Mouse (Mus musculus) lung, postnatal 0 days (tissue): ENCODE measurements at regions not wholly inside any gene's neighbourhood (a gene's known extent, or its start where the extent isn't known, plus 50 kb on each side); places are given as distances from the start of the nearest gene placed in this dataset.

Experiments used
- ATAC-seq: fragments of 200-750 bp; cut with Nextera tagmentation; 2 replicates; pipeline ENCODE4 v1.8.0; 2017; ENCODE audit warnings: moderate library complexity
- DNase-seq: peaks from one replicate; pipeline ENCODE4 v3.0.0-alpha.2; 2016; ENCODE audit warnings: low spot score
- H3K27ac ChIP-seq: fragments of 300-500 bp; sonication (generic); 2 replicates; pipeline ENCODE4 v1.5.1; 2014; ENCODE audit warnings: antibody characterized with exemption, mild to moderate bottlenecking, low read length, mixed read lengths
- H3K27me3 ChIP-seq: fragments of 300-500 bp; sonication (generic); replicated peaks from 2 replicates; pipeline ENCODE4 v1.6.1; 2014; ENCODE audit warnings: low read length, mixed read lengths; ENCODE audit not compliant: insufficient read depth
- H3K36me3 ChIP-seq: fragments of 300-500 bp; sonication (generic); 2 replicates; pipeline ENCODE4 v1.6.1; 2014; ENCODE audit warnings: low read length, mixed read lengths; ENCODE audit not compliant: insufficient read depth
- H3K4me1 ChIP-seq: fragments of 300-500 bp; sonication (generic); 2 replicates; pipeline ENCODE4 v1.6.1; 2014; ENCODE audit warnings: antibody characterized with exemption, low read depth, low read length, mixed read lengths; ENCODE audit not compliant: insufficient read depth
- H3K4me2 ChIP-seq: fragments of 300-500 bp; sonication (generic); replicated peaks from 2 replicates; pipeline ENCODE4 v1.6.1; 2014; ENCODE audit warnings: low read depth, mild to moderate bottlenecking, low read length, moderate library complexity, mixed read lengths
- H3K4me3 ChIP-seq: fragments of 300-500 bp; sonication (generic); 2 replicates; pipeline ENCODE4 v1.5.1; 2014; ENCODE audit warnings: low read depth, low read length
- H3K9ac ChIP-seq: fragments of 300-500 bp; sonication (generic); replicated peaks from 2 replicates; pipeline ENCODE4 v1.6.1; 2014; ENCODE audit warnings: low read depth, mild to moderate bottlenecking
- H3K9me3 ChIP-seq: fragments of 300-500 bp; sonication (generic); 2 replicates; pipeline ENCODE4 v1.6.1; 2016; ENCODE audit warnings: low read length, mixed read lengths
- CTCF ChIP-seq: IDR thresholded peaks from 2 replicates; pipeline ENCODE4 v1.5.1; 2016; ENCODE audit warnings: antibody characterized with exemption, mild to moderate bottlenecking
- EP300 ChIP-seq: IDR thresholded peaks from 2 replicates; pipeline ENCODE4 v1.6.1; 2016; ENCODE audit warnings: antibody characterized with exemption, mild to moderate bottlenecking, control low read depth
- WGBS: fragments of 180-500 bp; shearing (Covaris S2); extraction: QIAGEN DNeasy Blood & Tissue Kit; methylation state at CpG from one replicate; pipeline ENCODE4 v1.1.7; 2014; 5-methylcytosine and 5-hydroxymethylcytosine counted together

DNA sequence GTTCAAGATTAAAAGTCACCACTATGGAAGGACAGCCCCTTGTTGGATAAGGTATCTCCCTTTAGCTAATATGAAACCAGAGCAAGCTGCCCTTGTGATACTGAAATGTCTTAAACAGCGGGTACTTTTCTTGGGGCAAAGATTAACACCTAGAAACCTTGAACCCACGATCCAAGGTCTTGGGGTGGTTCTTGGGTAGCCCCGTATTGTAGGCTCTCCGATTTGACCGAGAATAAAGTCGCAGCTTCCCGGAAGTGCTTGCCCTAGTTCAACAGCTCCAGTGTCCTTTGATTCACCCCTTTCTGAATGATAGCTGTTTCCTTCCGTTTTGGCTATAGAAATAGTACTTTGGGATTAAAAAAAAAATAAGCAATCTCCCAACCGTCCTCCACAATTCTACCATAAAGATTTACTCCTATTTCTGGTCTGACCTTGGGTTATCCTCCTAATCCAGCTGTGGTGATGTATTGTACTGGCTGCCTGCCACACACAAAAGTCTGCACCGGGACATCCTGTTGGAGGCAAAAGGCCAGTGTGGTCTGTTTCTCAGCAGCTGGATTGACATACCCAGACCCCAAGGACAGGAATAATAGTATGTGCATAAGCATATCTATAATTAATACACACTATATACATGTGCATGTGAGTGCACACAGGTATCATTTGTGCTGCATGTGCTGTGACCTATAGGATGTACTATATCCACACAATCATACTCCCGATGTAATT lies 427.0 kb upstream of the Dph6 start:
- Histone ChIP-seq H3K4me1 (no peaks in the 10 kb centered on the region), H3K27me3 (no peaks in the 10 kb centered on the region), H3K4me3 (no peak overlapping the region), H3K9ac (no peak overlapping the region), H3K27ac (no peak overlapping the region), H3K4me2 (no peak overlapping the region), H3K9me3 (no peaks in the 10 kb centered on the region), H3K36me3 (no peaks in the 10 kb centered on the region)
- no peak for ATAC-seq
- whole genome bisulfite sequencing: 51% methylated on average over 11 of the region's 11 CpGs
- no peak for TF ChIP-seq EP300
- TF ChIP-seq CTCF: no peak
- DNase-seq: no peak

DNA sequence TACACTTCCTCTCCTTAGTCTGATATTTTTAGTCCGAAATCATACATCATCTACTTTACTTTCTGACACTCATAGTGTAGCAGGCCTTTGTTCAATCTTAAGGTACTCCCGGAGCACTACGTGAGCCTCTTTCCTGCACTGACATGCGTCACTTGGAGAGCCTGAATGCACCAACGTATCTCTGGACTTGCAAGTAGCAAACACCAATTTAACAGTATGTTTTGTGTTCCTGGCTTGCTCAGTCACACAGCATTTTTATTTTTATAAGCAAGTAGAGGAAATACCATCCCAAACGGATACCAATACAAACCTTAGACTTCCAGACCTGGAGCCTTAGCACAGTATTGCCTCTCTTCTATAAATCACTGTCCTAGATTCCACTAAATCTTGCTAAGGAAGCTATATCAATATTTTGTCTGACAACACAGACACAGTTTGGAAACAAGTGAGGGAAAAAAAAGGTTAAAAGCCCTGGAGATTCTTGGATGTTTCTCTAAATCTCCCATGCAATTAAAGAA lies 427.6 kb upstream of the Dph6 start:
- H3K36me3 ChIP-seq: no peaks in the 10 kb centered on the region
- no peak for DNase-seq
- H3K4me3 ChIP-seq: no peak overlapping the region
- H3K27me3 ChIP-seq: no peaks in the 10 kb centered on the region
- WGBS: 44% methylated on average over 6 of the region's 6 CpGs
- no peaks in the 10 kb centered on the region for H3K4me1 ChIP-seq
- no peak overlapping the region for H3K4me2 ChIP-seq
- ATAC-seq: no peak
- no peak overlapping the region for H3K9ac ChIP-seq
- H3K9me3 ChIP-seq: no peaks in the 10 kb centered on the region
- no peak for TF ChIP-seq CTCF
- TF ChIP-seq EP300: no peak
- H3K27ac ChIP-seq: no peak overlapping the region

DNA sequence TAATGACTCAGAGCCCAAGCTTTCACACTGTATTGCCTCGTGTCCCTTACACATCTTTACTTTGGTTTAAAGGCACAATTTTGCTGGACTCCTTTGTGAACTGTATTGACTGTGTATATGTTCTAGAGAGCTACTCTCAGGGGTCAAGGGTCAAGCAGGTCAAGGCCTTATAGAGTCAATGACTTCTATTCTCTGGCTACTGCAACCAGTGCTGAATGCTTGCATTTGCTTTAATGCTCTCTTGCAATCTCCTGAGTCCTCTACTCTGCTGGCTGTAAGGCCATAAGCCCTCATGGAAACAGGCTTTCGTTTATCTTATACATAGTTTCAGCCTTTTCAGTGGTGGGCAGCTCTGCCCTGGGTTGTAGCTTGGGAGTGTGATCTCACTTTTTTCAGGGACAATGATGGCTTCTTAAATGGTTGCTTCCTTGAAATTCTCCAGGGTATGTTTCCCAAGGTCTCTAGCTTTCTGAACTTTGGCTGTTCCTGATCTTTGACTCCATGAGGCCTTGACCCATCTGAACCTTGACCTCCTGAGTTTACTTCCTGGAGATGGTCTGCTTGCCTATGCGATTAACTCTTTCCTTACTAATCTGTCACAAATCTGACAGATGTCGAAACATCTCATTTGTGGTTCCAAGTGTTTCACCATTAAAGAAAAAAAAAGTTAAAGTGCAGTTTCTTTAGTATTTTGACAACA lies 433.8 kb upstream of the Dph6 start:
- Histone ChIP-seq H3K27me3 (no peaks in the 10 kb centered on the region), H3K9me3 (no peaks in the 10 kb centered on the region), H3K27ac (no peak overlapping the region), H3K9ac (no peak overlapping the region), H3K4me2 (no peak overlapping the region), H3K4me1 (no peaks in the 10 kb centered on the region), H3K4me3 (no peak overlapping the region), H3K36me3 (no peaks in the 10 kb centered on the region)
- 57% methylated on average over 4 of the region's 4 CpGs for WGBS
- ATAC-seq (no peak), DNase-seq (no peak)
- TF ChIP-seq CTCF (no peak), EP300 (no peak)

DNA sequence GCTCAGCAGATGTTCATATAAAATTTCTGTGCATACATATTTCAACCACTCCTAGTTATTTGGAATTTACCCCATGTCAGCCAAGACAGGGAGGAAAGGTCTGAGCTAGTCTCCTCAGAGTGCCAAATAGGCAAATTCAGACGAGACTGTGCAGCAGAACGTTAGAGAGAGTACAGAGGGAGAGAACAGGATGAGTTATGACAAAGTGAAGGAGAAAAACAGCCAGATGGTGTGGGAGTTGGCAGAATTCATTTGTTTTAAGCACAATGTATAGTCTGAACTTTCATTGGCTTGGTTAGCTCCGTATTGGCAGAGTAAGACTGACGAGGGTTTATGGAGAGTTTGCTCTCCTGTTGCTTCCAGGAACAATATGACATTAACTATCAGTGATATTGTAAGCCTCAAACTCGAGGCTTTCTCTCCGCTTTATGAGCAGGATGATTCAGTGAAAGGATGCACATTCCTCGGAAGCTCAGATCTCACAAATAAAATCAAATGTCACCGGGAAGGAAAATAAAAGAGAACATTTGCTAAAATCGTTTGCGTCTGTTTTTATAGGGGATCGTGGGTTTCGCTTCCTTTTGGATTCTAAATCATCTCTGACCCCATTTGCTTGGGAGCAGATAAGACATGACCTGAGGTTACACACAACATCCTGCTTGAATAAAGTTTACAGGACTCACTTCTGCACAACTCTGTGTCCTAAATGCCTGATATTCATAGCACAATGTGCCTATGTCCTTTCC lies 435.8 kb upstream of the Dph6 start:
- no peak overlapping the region for H3K27ac ChIP-seq
- H3K4me2 ChIP-seq: no peak overlapping the region
- no peak overlapping the region for H3K4me3 ChIP-seq
- no peak for TF ChIP-seq EP300
- TF ChIP-seq CTCF: no peak
- H3K9ac ChIP-seq: no peak overlapping the region
- no peaks in the 10 kb centered on the region for H3K27me3 ChIP-seq
- no peaks in the 10 kb centered on the region for H3K36me3 ChIP-seq
- ATAC-seq (no peak), DNase-seq (no peak)
- no peaks in the 10 kb centered on the region for H3K9me3 ChIP-seq
- whole genome bisulfite sequencing: 36% methylated on average over 12 of the region's 12 CpGs
- no peaks in the 10 kb centered on the region for H3K4me1 ChIP-seq

DNA sequence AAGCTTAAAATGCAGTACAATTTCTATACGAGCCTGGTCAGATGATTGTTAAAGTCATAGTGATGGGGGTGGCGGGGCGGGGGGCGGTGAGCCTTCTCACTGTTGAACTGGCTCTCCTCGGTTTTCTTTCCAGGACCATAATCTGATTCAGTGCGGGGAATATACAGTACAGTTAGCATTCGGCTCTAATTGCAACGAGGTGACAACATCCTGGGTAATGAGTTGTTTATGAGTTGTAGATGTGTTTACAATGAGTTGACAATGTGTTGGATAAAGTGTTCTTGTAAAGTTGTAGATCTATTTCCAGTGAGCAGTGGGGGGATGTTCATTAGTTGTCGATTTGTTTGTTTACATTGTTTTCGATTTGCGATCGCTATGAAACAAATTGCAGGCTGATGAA lies 440.6 kb upstream of the Dph6 start:
- Histone ChIP-seq H3K36me3 (no peaks in the 10 kb centered on the region), H3K27ac (no peak overlapping the region), H3K9ac (no peak overlapping the region), H3K9me3 (no peaks in the 10 kb centered on the region), H3K27me3 (no peaks in the 10 kb centered on the region), H3K4me3 (no peak overlapping the region), H3K4me2 (no peak overlapping the region), H3K4me1 (no peaks in the 10 kb centered on the region)
- ATAC-seq: no peak
- WGBS: 48% methylated on average over 12 of the region's 12 CpGs
- no peak for TF ChIP-seq CTCF
- TF ChIP-seq EP300: no peak
- DNase-seq: no peak

DNA sequence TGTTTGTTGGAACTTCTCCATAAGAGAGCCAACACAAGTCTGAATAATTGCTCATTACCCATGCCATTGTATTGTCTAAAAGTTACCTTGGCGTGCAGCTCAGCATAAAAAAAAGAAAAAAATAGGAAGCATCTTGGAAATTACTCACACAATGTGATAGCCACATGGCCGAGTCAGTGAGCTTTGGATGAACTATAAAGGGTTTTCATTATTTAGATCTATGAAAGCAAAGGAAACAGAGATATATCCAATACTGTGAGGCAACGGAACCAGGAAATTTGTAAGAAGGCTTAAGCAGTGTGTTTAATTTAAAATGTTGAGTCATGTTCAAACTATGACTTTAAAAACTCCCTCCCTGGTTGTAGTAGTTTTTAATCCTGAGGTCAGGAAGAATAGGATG lies 446.7 kb upstream of the Dph6 start:
- Histone ChIP-seq H3K27ac (no peak overlapping the region), H3K9me3 (no peaks in the 10 kb centered on the region), H3K27me3 (no peaks in the 10 kb centered on the region), H3K4me2 (no peak overlapping the region), H3K9ac (no peak overlapping the region), H3K4me3 (no peak overlapping the region), H3K36me3 (no peaks in the 10 kb centered on the region), H3K4me1 (no peaks in the 10 kb centered on the region)
- DNase-seq (peak; percentile 37), ATAC-seq (peak; percentile 53; the same call in 1 of the 2 replicates)
- TF ChIP-seq EP300 (peak; percentile 68), CTCF (no peak)
- 56% methylated on average over 3 of the region's 3 CpGs for WGBS
